Mouse (Mus musculus) hindbrain, embryonic 16.5 days (tissue): Measurements from ENCODE around the gene Fyb. TPM values are rescaled to one million over a fixed set of nuclear protein-coding genes. Genes with fewer than 3 reads are reported as not detected.

Experiments
- polyA plus RNA-seq: library from polyadenylated mRNA; unstranded; fragments of >200 nt; fragmentation: Nextera tagmentation; extraction: Ambion mirVana; gene quantifications from 2 replicates; pipeline ENCODE4 v1.2.1, GENCODE M21; 2015

Fyb gene
- polyA plus RNA-seq, 1 experiment from 2014 or later = 3.4 TPM

Other genes starting within 250 kb of the Fyb start
- gene Dab2, start 223.1 kb upstream of the Fyb start, polyA plus RNA-seq = 16.2 and 26.1 TPM in 2 replicates
- gene C9, start 77.5 kb upstream of the Fyb start, polyA plus RNA-seq = not detected in 2 replicates
- gene Rictor, start 185.5 kb downstream of the Fyb start, polyA plus RNA-seq = 50.5 and 51.6 TPM in 2 replicates